8 mouse cellular contexts compared by ENCODE assay signal in genomic region chr5:147227354-147228112, GRCm38 (mm10). TPM values are rescaled to one million over a fixed set of nuclear protein-coding genes. Genes with fewer than 3 reads are reported as not detected.
DNase-seq lines count a peak whose midpoint lies in the region; ATAC-seq lines count a peak whose summit lies in the region.

No protein-coding gene starts in this region.

- no peak overlapping the region for H3K4me3 ChIP-seq in hindbrain, embryonic 12.5 days

- no peak overlapping the region for H3K9ac ChIP-seq in hindbrain, embryonic 12.5 days

- peak overlapping the region; percentile 32 for H3K4me2 ChIP-seq in hindbrain, embryonic 12.5 days (replicated peaks)

- H3K27ac ChIP-seq in hindbrain, embryonic 12.5 days: no peak overlapping the region

- no peaks in the 10 kb centered on the region for H3K9me3 ChIP-seq in hindbrain, embryonic 12.5 days (replicated peaks)

- H3K36me3 ChIP-seq in hindbrain, embryonic 12.5 days: no peaks in the 10 kb centered on the region

- H3K27me3 ChIP-seq in hindbrain, embryonic 12.5 days: peaks cover 57% of the 10 kb centered on the region

- peaks cover 12% of the 10 kb centered on the region for H3K4me1 ChIP-seq in hindbrain, embryonic 12.5 days

- WGBS in hindbrain, embryonic 12.5 days: 18% methylated on average over 25 of the region's 25 CpGs

- peak; percentile 79 for DNase-seq in MN1 (ENCODE audit: low spot score)
- peak; percentile 86 for DNase-seq in cerebellum, adult 8-10 months
- DNase-seq in forelimb bud, embryonic 11.5 days (ENCODE audit: low read depth, low spot score): peak; percentile 76
- DNase-seq in layer of hippocampus, postnatal 14 days (ENCODE audit: low spot score in 2 of 2): peak; percentile 73 to 79
- peak; percentile 86 for DNase-seq in lung, postnatal 14 days
- DNase-seq in retina, adult 2 months (ENCODE audit: low read depth, low spot score): peak; percentile 38
- DNase-seq in thymus, postnatal 14 days: peak; percentile 77

- peak; percentile 75 for ATAC-seq in hindbrain, embryonic 12.5 days (ENCODE audit: low FRiP score)

RNA-seq across cellular contexts. Expression of gene Gsx1, which starts 39.0 kb away (rescaled TPM):
- 8.6 and 9.3 TPM in 2 replicates for polyA plus RNA-seq in hindbrain, embryonic 12.5 days (2016; fragmentation: Nextera tagmentation; extraction: Ambion mirVana)
- under 1 TPM; 0.72 to 0.97 TPM for total RNA-seq in layer of hippocampus, postnatal 14 days (2021)

RNA-seq across cellular contexts. Expression of gene Pdx1, which starts 42.2 kb away (rescaled TPM):
- polyA plus RNA-seq in hindbrain, embryonic 12.5 days (2016; fragmentation: Nextera tagmentation; extraction: Ambion mirVana): not detected in 2 replicates
- not detected for total RNA-seq in layer of hippocampus, postnatal 14 days (2021)
